16 mouse cellular contexts compared by ENCODE assay signal in the genomic region with DNA sequence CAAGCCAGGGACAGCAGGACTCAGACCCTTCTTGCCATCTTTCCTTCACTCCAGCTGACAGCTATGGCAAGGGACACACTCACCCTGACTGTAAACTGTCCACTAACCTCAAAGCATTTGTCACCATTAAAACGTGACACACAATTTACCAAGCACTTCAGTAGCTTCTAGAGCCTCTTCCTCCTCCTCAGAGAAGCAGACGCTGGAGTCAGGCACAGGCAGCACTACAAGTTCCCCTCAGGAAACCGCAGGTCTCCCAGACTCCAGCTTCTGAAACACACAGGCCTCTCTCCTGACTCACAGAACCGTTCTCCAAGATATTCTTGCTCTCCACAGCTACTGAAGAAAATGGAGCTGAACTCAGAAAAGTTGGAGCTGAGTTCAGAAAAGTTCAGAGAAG.
"Had no signal": no experiment of that assay in that cellular context is flagged by ENCODE, and none has a peak within 500 bp of the region (broad histone marks: within the 10 kb centered on the region; RNA-seq: fewer than 3 reads in every experiment).

No protein-coding gene starts in this region.

- DNase-seq: kidney, adult 2 months; kidney, postnatal 14 days; lung, embryonic 14.5 days; lung, postnatal 10 days; right cerebral cortex, postnatal 14 days; thymus, adult 2 months; thymus, postnatal 25 days had no signal

- H3K9ac ChIP-seq: kidney, embryonic 15.5 days; liver, embryonic 14.5 days; lung, embryonic 14.5 days; midbrain, embryonic 15.5 days; neural tube, embryonic 12.5 days; stomach, embryonic 15.5 days had no signal

- H3K4me1 ChIP-seq: midbrain, embryonic 15.5 days; stomach, embryonic 15.5 days had no signal

- H3K9me3 ChIP-seq: kidney, embryonic 15.5 days; limb, embryonic 10.5 days; midbrain, embryonic 15.5 days; neural tube, embryonic 12.5 days; stomach, embryonic 15.5 days had no signal

- H3K27me3 ChIP-seq: kidney, embryonic 15.5 days; midbrain, embryonic 15.5 days; neural tube, embryonic 12.5 days; stomach, embryonic 15.5 days had no signal

- H3K27ac ChIP-seq: kidney, embryonic 15.5 days; limb, embryonic 10.5 days; liver, embryonic 14.5 days; macrophage; midbrain, embryonic 15.5 days; neural tube, embryonic 12.5 days; stomach, embryonic 15.5 days had no signal

- ATAC-seq: intestine, embryonic 16.5 days; midbrain, embryonic 15.5 days had no signal

- H3K4me3 ChIP-seq: kidney, embryonic 15.5 days; limb, embryonic 10.5 days; midbrain, embryonic 15.5 days; neural tube, embryonic 12.5 days; stomach, embryonic 15.5 days had no signal

- H3K4me2 ChIP-seq: kidney, embryonic 15.5 days; lung, embryonic 14.5 days; midbrain, embryonic 11.5 days; midbrain, embryonic 15.5 days; neural tube, embryonic 12.5 days; stomach, embryonic 15.5 days had no signal
